Mouse (Mus musculus) kidney, postnatal 36 days (tissue): ENCODE data around the gene Taf6l.
"Not testable (repeated sequence)": the region's sequence is repeated elsewhere in the genome, so short reads cannot be mapped to it uniquely, and the experiment has no call there.

Source experiments
- DNase-seq, 2 experiments: peaks; one replicate each; pipeline ENCODE4 v3.0.0; 2021 to 2022; ENCODE audit warnings: mixed read lengths in 2 of 2

The Taf6l gene

DNA sequence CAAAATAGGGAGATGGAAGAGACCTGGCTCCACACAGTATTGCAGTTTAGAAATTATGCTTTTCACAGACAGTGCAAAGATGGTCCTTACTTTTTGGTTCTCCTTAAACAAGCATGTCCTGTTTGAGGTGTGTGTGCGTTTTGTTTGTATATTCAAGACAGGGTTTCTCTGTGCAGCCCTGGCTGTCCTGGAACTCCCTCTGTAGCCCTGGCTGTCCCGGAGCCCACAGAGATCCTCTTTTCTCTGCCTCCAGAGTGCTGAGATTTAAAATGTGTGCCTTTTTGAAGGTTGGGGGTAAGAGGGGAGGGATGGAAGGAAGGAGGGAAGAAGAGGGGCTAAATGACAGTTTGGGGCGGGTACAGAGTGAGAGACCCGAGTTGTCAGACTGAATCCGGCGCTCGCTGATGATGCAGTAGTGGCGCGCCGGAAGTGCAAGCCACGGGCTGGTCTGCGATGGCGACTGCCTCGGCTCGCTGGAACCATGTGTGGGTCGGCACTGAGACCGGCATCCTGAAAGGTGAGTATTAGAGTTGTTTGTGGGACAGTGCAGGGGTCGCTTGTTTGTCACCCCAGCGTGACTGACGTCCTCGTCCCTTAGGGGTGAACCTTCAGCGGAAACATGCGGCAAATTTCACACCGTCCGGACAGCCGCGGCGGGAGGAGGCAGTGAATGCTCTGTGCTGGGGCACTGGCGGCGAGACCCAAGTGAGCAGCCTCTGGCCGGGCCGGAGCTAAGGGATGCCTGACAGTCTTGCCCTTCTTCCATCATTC is 50.6 kb downstream of the Taf6l start, which contains the start of gene Wdr74:
TSS of gene Wdr74 (plus strand) at position 439 of the 771 bp plus-strand sequence.
- DNase-seq: peak; percentile 93 to 97

DNA sequence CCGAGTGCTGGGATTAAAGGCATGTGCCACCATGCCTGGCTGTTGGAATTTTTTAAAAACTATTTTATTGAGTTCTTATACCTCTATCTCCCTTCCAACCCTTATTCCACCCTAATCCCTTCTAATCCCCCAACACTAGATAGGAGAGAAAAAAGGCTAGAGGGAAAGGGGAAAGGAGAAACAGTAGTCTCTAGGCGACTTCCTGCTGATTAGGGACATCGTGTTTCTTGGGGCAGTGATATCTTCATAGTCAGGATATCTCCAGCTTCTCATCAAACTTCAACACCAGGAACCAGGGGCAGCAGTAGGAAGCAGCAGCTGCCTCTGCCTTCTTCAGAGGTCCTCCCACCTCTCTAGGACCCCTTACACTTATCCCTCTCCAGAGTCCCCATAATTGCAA is 51.9 kb downstream of the Taf6l start:
- no peak for DNase-seq

DNA sequence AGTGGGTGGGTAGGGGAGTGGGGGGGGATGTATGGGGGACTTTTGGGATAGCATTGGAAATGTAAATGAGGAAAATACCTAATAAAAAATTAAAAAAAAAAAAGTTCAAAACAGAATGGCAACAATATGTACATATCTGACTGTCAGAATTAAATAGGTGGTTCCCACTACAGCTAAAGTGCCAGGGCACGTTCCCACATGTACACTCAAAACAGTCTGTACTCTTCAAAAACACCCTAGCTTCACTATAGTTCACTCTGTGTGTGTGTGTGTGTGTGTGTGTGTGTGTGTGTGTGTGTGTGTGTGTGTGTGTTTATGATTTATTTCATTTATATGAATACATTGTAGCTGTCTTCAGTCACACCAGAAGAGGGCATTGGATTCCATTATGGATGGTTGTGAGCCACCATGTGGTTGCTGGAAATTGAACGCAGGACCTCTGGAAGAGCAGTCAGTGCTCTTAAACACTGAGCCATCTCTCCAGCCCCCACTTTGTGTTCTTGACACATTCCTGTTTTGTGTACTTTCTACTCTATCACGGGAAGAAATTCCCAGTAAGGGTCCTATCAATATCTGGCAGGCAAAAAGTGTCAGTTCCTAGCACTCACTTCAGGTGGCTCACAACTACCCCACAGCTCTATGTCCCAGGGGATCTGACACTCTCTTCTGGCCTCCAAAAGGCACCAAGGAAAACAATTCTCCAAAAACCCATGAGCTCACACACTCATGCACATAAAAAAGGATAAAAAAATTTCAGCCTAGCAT is 57.7 kb downstream of the Taf6l start:
- DNase-seq: not testable (repeated sequence)

DNA sequence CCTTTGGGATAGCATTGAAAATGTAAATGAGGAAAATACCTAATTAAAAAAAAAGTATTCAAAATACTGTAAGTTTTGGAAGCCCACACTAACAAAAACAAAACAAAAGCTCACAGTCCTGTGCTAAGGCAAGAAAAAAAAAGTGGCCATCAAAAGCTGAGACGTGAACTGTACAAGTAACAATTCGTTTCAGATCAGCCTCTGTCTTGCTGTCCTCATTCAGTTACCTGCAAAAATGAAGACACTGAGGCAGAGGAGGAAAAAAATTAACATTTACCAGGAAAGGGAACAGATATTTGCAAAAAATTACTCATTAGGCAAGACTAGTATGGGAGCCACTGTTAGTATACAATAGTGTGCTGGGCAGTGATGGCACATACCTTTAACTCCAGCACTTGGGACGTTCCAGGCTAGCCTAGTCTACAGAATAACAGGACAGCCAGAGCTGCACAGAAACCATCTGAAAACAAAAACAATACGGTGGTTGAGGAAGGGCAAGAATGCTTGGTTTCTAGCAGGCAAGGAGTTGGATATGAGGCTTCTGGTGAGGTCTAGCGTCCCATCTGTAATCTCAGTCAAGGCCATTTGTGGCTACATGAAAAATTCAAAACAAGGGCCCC is 58.6 kb downstream of the Taf6l start:
- no peak for DNase-seq

DNA sequence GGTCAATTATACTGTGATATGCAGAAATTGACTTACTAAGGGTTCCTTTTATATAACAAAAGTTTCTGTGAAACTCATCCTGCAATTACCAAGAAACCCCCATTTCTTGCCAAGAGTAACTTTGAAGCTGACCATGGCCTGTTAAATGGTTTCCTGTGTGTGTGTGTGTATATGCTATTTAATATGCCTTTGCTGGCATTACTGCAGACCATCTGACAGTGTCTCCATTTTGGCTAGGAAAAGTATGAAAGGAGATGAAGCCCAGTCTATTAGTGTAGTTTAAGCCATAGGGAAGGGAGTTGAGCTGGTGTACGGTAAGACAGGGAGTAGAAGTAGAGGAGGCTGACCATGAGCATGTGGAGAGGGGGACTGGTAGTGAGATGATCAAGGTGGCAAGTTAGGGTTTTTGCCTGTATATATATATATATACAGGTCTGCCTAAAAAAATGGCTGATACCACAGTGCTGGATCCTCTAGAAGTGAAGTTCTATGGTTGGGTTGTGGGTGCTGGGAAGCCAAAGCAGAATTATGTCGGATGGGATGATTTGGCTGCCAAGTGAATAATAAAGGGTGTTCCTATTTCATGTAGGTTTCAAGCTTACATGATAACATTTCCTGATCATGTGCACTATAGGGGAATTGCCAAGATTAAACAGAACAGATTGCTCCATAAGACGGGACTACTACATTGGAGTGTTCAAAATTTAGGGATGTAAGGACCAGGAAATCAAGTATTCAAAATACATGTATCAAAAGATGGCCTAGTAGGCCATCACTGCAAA is 59.4 kb downstream of the Taf6l start:
- no peak for DNase-seq

DNA sequence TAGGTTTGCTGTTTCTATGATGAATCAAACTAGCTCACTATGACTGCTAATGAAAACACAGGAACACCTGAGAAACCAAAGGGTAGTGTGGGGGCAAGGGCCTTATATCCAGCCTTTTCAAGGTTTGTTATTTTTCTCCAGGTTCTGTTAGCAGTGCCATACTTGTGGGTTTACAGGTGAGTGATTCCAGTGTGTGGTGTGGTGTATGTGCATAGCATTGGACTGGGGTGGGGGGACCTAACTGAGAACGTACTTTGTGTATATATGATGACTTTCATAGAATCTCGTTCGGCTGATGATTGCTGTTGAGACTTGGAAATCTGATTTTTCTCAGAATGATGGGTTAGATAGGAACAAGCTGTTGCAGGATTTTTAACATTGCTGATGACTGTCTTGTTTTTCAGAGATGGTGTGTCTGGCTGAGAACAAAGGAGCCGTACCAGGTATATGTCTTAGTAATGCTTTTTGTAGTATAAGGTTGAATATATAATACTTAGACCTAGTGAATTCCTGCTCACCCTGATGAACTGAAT is 61.1 kb downstream of the Taf6l start:
- DNase-seq: no peak
